Mouse (Mus musculus): ENCODE measurements around the gene Fam204a.

GRCm38 (mm10) chr19:60165417-60165816 is 61.1 kb downstream of the Fam204a start:
- TF ChIP-seq CTCF (IDR thresholded peaks at IDR 0.05; ENCODE audit: low read depth) (no peak), EP300 (IDR thresholded peaks at IDR 0.05; ENCODE audit: low read depth) (no peak)
